Mouse (Mus musculus) kidney, embryonic 16.5 days (tissue): Measurements from ENCODE around the gene Zfp429. TPM values are rescaled to one million over a fixed set of nuclear protein-coding genes. Genes with fewer than 3 reads are reported as not detected.
"Not testable (repeated sequence)": the region's sequence is repeated elsewhere in the genome, so short reads cannot be mapped to it uniquely, and the experiment has no call there.

ENCODE experiments used
- ATAC-seq: fragments of 200-750 bp; cut with Nextera tagmentation; 2 replicates; pipeline ENCODE4 v1.8.0; 2017; ENCODE audit warnings: moderate TSS enrichment; ENCODE audit not compliant: low FRiP score, low TSS enrichment
- H3K27ac ChIP-seq: fragments of 300-500 bp; sonication (generic); 2 replicates; pipeline ENCODE4 v1.5.1; 2014; ENCODE audit warnings: low read length
- H3K27me3 ChIP-seq: fragments of 300-500 bp; sonication (generic); 2 replicates; pipeline ENCODE4 v1.6.1; 2014; ENCODE audit warnings: low read length, control low read depth, mixed read lengths; ENCODE audit not compliant: insufficient read depth
- H3K36me3 ChIP-seq: fragments of 300-500 bp; sonication (generic); 2 replicates; pipeline ENCODE4 v1.6.1; 2014; ENCODE audit warnings: low read length, control low read depth, mixed read lengths; ENCODE audit not compliant: insufficient read depth
- H3K4me1 ChIP-seq: fragments of 300-500 bp; sonication (generic); 2 replicates; pipeline ENCODE4 v1.6.1; 2014; ENCODE audit warnings: low read length, control low read depth, mixed read lengths; ENCODE audit not compliant: insufficient read depth
- H3K4me2 ChIP-seq: fragments of 300-500 bp; sonication (generic); replicated peaks from 2 replicates; pipeline ENCODE4 v1.6.1; 2014; ENCODE audit warnings: low read depth, low read length
- H3K4me3 ChIP-seq: fragments of 300-500 bp; sonication (generic); 2 replicates; pipeline ENCODE4 v1.5.1; 2014; ENCODE audit warnings: mild to moderate bottlenecking, low read length
- H3K9ac ChIP-seq: fragments of 300-500 bp; sonication (generic); replicated peaks from 2 replicates; pipeline ENCODE4 v1.6.1; 2014; ENCODE audit warnings: low read length
- H3K9me3 ChIP-seq: fragments of 300-500 bp; sonication (generic); 2 replicates; pipeline ENCODE4 v1.6.1; 2016; ENCODE audit warnings: low read length, control low read depth
- WGBS: fragments of 180-500 bp; shearing (Covaris S2); extraction: QIAGEN DNeasy Blood & Tissue Kit; methylation state at CpG from one replicate; pipeline ENCODE4 v1.1.7; 2014; 5-methylcytosine and 5-hydroxymethylcytosine counted together
- polyA plus RNA-seq: library from polyadenylated mRNA; unstranded; fragments of >200 nt; fragmentation: Nextera tagmentation; extraction: Ambion mirVana; gene quantifications from 2 replicates; pipeline ENCODE4 v1.2.1, GENCODE M21; 2015

Zfp429 gene
- 8.5 and 10.1 TPM in 2 replicates for polyA plus RNA-seq

DNA sequence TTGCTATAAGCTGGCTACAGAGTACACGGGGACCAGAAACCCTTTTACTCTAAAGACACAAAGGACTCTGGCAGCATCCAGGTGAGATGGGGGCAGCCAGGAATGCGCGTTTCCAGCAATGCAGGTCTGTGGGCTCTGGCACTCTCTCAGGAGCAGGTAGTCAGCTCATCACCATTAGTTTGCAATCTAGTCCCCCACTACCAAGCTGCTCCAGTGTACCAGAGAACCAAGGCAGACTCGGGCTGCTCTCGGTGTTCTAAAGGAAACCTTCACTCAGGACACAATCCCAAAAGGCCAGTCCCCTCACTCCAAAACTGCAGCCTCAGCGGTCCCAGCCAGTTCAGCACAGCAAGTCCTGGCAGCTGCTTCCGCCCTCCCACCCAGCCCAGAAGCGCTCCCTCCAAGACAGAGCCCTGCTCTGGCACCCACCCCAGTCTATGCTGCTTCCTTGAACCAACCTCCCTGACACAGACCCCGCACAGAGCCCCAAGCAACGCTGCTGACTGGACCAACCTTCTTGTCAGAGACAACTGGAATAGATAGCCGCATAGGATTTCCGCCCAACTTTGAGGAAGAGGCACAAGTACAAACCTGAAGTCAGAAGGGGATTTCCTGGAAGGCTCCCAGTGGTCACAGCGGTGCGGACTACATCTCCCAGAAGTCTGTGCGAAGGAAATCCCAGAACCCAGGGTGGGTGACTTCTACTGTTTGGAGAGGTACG is at the start of gene Zfp429:
Gene Zfp429 (minus strand): TSS at position 637 of the 721 bp plus-strand sequence.
- peak within 1 kb of the TSS; percentile 53 for H3K4me2 ChIP-seq
- H3K9ac ChIP-seq: peak within 1 kb of the TSS; percentile 76
- peak; percentile 99 for ATAC-seq
- H3K4me1 ChIP-seq, H3K27me3 ChIP-seq, H3K27ac ChIP-seq, H3K36me3 ChIP-seq, H3K9me3 ChIP-seq: not testable (repeated sequence)
- peak within 1 kb of the TSS; percentile 71 for H3K4me3 ChIP-seq
- WGBS: 2% methylated on average over 14 of the region's 16 CpGs

- H3K4me3 ChIP-seq, H3K27ac ChIP-seq: not testable (repeated sequence)
- WGBS: 100% methylated on average over 1 of the region's 3 CpGs
These were observed 37.5 kb upstream of the Zfp429 start for GRCm38 (mm10) chr13:67437095-67437494.

DNA sequence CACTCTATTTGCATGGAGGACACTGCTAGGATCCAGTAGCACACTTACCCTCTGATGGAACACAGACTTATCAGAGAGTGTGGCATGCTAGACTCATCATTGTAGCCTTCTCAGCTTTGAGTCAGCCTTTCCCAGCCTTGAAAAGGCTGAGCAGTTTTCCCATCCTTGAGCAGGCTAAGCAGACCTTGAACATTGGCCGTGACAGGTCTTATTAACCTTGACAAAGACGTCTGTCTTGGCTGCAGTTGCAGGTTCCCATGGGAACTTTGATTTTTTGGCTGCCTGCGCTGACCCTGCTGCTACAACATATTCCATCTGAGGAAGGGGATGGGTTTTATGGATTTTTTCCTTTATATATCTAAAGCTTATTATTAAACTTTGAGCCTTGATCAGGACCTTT is 28.5 kb upstream of the Zfp429 start:
- Histone ChIP-seq H3K27me3 (no peaks in the 10 kb centered on the region), H3K36me3 (no peaks in the 10 kb centered on the region), H3K27ac (no peak overlapping the region), H3K9ac (no peak overlapping the region), H3K4me2 (no peak overlapping the region), H3K9me3 (no peaks in the 10 kb centered on the region), H3K4me1 (no peaks in the 10 kb centered on the region), H3K4me3 (no peak overlapping the region)
- ATAC-seq: no peak
- 62% methylated on average over 3 of the region's 3 CpGs for WGBS

More at GRCm38 (mm10) chr13:67437095-67437494, 37.5 kb upstream of the Zfp429 start:
- H3K9me3 ChIP-seq, H3K9ac ChIP-seq, H3K4me2 ChIP-seq, ATAC-seq, H3K27me3 ChIP-seq, H3K4me1 ChIP-seq, H3K36me3 ChIP-seq: not testable (repeated sequence)

GRCm38 (mm10) chr13:67425699-67426098 is 26.1 kb upstream of the Zfp429 start:
- H3K27me3 ChIP-seq, H3K36me3 ChIP-seq, ATAC-seq, H3K4me2 ChIP-seq, H3K9me3 ChIP-seq, H3K9ac ChIP-seq, H3K4me1 ChIP-seq, H3K4me3 ChIP-seq, H3K27ac ChIP-seq: not testable (repeated sequence)

DNA sequence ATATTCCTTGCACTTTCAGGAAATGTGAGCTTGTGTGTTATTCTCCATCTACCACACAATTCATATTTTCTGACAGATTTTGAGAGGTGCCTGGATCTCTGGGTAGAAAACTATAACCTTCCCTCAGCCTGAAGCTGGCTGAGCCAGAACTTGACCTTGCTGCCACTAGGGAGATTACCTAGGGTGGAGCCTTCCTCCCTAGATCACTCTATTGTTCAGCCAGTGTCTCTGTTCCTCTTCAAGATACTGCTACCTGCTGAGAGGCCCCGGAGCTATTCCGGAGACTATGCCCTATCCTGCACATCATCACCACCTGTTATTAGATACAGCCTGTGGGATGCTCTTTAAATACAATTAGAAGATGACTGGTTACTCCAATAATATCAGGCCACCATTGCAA is 22.9 kb upstream of the Zfp429 start:
- H3K9ac ChIP-seq, H3K36me3 ChIP-seq, ATAC-seq, H3K4me3 ChIP-seq, H3K9me3 ChIP-seq, H3K27ac ChIP-seq, H3K4me1 ChIP-seq, H3K27me3 ChIP-seq, H3K4me2 ChIP-seq: not testable (repeated sequence)
- 87% methylated on average over 2 of the region's 2 CpGs for WGBS

DNA sequence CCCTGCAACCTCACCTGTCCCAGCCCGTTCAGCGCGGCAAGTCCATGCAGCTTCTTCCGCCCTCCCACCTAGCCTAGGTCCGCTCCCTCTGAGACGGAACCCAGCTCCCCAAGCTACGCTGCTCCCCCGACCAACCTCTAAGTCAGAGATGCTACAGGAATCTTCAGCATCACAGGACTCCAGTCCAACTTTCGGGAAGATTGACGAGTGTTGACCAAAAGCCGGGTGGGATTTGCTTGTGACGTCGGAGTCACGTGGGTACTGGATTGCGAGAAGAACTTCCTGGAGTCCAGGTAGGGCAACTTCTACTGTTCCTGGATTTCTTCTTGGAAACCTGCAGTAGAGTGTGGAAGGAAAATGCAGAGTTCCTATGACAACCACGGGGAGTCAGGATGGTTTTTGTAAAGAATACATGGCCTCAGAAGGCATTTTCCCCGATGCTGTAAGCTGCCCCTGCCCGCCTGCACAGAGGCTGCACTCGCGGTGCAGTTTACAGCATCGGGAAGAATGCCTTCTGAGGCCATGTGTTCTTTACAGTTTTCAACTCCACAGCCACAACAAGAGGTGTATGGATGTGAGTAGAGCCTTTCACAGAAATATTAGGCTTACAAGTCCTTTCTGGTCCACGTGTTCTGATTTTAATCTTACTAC is 21.7 kb upstream of the Zfp429 start, which contains the start of gene Zfp459:
Gene Zfp459 (minus strand): TSS at position 212 of the 651 bp plus-strand sequence.
- Histone ChIP-seq H3K4me3 (peak within 1 kb of the TSS; percentile 63), H3K4me2 (peak within 1 kb of the TSS; percentile 65), H3K9me3 (no peaks in the 10 kb centered on the region), H3K27me3 (no peaks in the 10 kb centered on the region), H3K9ac (peak within 1 kb of the TSS; percentile 67), H3K36me3 (no peaks in the 10 kb centered on the region), H3K4me1 (no peaks in the 10 kb centered on the region), H3K27ac (no peak within 1 kb of the TSS)
- ATAC-seq: peak; percentile 92
- WGBS: under 1% methylated on average over 22 of the region's 22 CpGs

GRCm38 (mm10) chr13:67420558-67421206 is 21.1 kb upstream of the Zfp429 start:
- peak overlapping the region; percentile 63 for H3K4me3 ChIP-seq
- H3K9me3 ChIP-seq: no peaks in the 10 kb centered on the region
- no peak overlapping the region for H3K27ac ChIP-seq
- H3K4me1 ChIP-seq: no peaks in the 10 kb centered on the region
- no peaks in the 10 kb centered on the region for H3K27me3 ChIP-seq
- peak overlapping the region; percentile 65 for H3K4me2 ChIP-seq
- no peak; the same call in 1 of the 2 replicates for ATAC-seq
- WGBS: 35% methylated on average over 11 of the region's 11 CpGs
- H3K36me3 ChIP-seq: no peaks in the 10 kb centered on the region
- H3K9ac ChIP-seq: peak overlapping the region; percentile 67

DNA sequence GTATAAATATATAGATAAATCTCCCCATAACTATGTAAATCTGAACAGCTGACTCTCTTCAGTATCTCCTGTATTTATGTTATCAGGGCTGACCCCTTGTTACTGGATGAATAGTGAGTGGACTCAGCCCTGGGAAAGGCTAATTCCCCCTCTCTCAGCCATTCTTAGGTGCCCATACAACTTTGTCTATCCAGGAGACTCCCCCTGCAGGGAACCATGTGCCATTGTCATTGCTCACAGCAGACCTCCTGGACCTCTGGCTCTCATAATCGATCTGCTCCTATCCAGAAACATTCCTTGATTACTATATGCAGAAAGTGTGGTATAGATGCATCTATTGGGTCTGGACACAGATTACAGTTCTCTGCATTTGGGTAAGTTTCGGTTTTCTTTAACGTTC is 17.2 kb upstream of the Zfp429 start:
- WGBS: 90% methylated on average over 3 of the region's 3 CpGs
- no peak overlapping the region for H3K27ac ChIP-seq
- ATAC-seq: no peak
- H3K27me3 ChIP-seq: no peaks in the 10 kb centered on the region
- H3K9me3 ChIP-seq: no peaks in the 10 kb centered on the region
- no peak overlapping the region for H3K9ac ChIP-seq
- no peaks in the 10 kb centered on the region for H3K36me3 ChIP-seq
- no peaks in the 10 kb centered on the region for H3K4me1 ChIP-seq
- H3K4me3 ChIP-seq: no peak overlapping the region
- no peak overlapping the region for H3K4me2 ChIP-seq

GRCm38 (mm10) chr13:67415759-67416158 is 16.1 kb upstream of the Zfp429 start:
- H3K36me3 ChIP-seq: no peaks in the 10 kb centered on the region
- H3K27ac ChIP-seq: no peak overlapping the region
- H3K9me3 ChIP-seq: no peaks in the 10 kb centered on the region
- WGBS: 93% methylated on average over 6 of the region's 6 CpGs
- H3K4me1 ChIP-seq: no peaks in the 10 kb centered on the region
- H3K27me3 ChIP-seq: no peaks in the 10 kb centered on the region
- no peak overlapping the region for H3K9ac ChIP-seq
- H3K4me2 ChIP-seq: no peak overlapping the region
- ATAC-seq: no peak
- no peak overlapping the region for H3K4me3 ChIP-seq

- H3K27me3 ChIP-seq, H3K9me3 ChIP-seq, H3K4me2 ChIP-seq, H3K4me3 ChIP-seq, H3K4me1 ChIP-seq, H3K9ac ChIP-seq, H3K36me3 ChIP-seq, H3K27ac ChIP-seq: not testable (repeated sequence)
- WGBS: 70% methylated on average over 3 of the region's 3 CpGs
- ATAC-seq: peak; percentile 54; the same call in 1 of the 2 replicates
These were observed 14.0 kb upstream of the Zfp429 start for GRCm38 (mm10) chr13:67413634-67414033.
